Mouse (Mus musculus): Measurements from ENCODE around the gene Figla. TPM values are rescaled to one million over a fixed set of nuclear protein-coding genes. Genes with fewer than 3 reads are reported as not detected.
"Not testable (repeated sequence)": the region's sequence is repeated elsewhere in the genome, so short reads cannot be mapped to it uniquely, and the experiment has no call there.

The Figla gene
- polyA plus RNA-seq, 1 experiment, result not detected

DNA sequence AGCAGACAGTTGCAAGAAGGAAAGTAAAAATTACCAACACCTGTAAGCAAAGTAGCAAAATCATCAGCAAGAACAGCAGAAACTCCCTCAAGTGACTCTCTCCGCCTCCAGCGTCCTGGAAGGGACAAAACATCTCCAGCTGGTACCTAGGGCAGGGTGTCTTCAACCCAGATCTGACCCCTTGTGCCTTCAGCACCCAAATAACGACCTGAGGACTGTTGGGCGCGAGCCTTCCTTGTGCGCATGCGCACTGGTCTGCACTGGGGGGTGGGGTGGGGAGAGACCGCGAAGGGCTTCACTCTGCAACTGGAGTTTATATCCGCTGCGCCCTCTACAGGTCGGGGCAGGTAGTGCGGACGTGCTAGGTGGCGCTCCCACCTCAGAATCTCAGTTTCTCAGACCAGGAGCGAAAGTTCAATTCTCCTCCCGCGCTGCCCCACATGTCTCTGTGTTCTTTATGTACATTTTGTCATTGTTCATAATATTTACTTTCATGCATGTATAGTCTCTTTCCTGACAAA, 12.5 kb upstream of the Figla start:
- Histone ChIP-seq H3K36me3 (ENCODE audit: control insufficient read depth) (no peaks in the 10 kb centered on the region), H3K4me1 (ENCODE audit: control insufficient read depth) (peaks cover 6% of the 10 kb centered on the region), H3K4me3 (replicated peaks) (no peak overlapping the region), H3K9me3 (ENCODE audit: control insufficient read depth, low read length) (peaks cover 9% of the 10 kb centered on the region), H3K27me3 (ENCODE audit: control insufficient read depth) (peaks cover 5% of the 10 kb centered on the region)
- TF ChIP-seq TAL1 (IDR thresholded peaks at IDR 0.05; ENCODE audit: low read length) (no peak), GATA1 (IDR thresholded peaks at IDR 0.05; ENCODE audit: low read length) (no peak)

GRCm38 (mm10) chr6:86004271-86005148, 11.5 kb upstream of the Figla start:
- Histone ChIP-seq H3K36me3 (ENCODE audit: control insufficient read depth) (no peaks in the 10 kb centered on the region), H3K4me3 (replicated peaks) (no peak overlapping the region), H3K27me3 (ENCODE audit: control insufficient read depth) (peaks cover 7% of the 10 kb centered on the region), H3K9me3 (ENCODE audit: control insufficient read depth, low read length) (peaks cover 9% of the 10 kb centered on the region), H3K4me1 (ENCODE audit: control insufficient read depth) (peaks cover 6% of the 10 kb centered on the region)
- TF ChIP-seq TAL1 (IDR thresholded peaks at IDR 0.05; ENCODE audit: low read length) (no peak), GATA1 (IDR thresholded peaks at IDR 0.05; ENCODE audit: low read length) (no peak)

- Histone ChIP-seq H3K4me1 (ENCODE audit: control insufficient read depth) (no peaks in the 10 kb centered on the region; the same call in 1 of the 2 replicates), H3K4me3 (replicated peaks) (no peak overlapping the region), H3K36me3 (ENCODE audit: control insufficient read depth) (no peaks in the 10 kb centered on the region), H3K9me3 (ENCODE audit: control insufficient read depth, low read length) (no peaks in the 10 kb centered on the region), H3K27me3 (ENCODE audit: control insufficient read depth) (peaks cover 7% of the 10 kb centered on the region)
- TF ChIP-seq GATA1 (IDR thresholded peaks at IDR 0.05; ENCODE audit: low read length) (no peak), TAL1 (IDR thresholded peaks at IDR 0.05; ENCODE audit: low read length) (no peak)
Measured at GRCm38 (mm10) chr6:86009980-86010379, 6.0 kb upstream of the Figla start.

GRCm38 (mm10) chr6:86014812-86015211, 1.2 kb upstream of the Figla start:
- H3K36me3 ChIP-seq (ENCODE audit: control insufficient read depth); H3K4me3 ChIP-seq (replicated peaks); H3K27me3 ChIP-seq (ENCODE audit: control insufficient read depth); H3K4me1 ChIP-seq (ENCODE audit: control insufficient read depth); H3K9me3 ChIP-seq (ENCODE audit: control insufficient read depth, low read length): not testable (repeated sequence)

GRCm38 (mm10) chr6:86016793-86017350, 901 bp downstream of the Figla start:
- H3K4me3 ChIP-seq (replicated peaks), result no peak overlapping the region
- H3K9me3 ChIP-seq (ENCODE audit: control insufficient read depth, low read length), result no peaks in the 10 kb centered on the region
- TF ChIP-seq GATA1 (IDR thresholded peaks at IDR 0.05; ENCODE audit: low read length) (no peak), TAL1 (IDR thresholded peaks at IDR 0.05; ENCODE audit: low read length) (no peak)
- peaks cover 4% of the 10 kb centered on the region; the same call in 1 of the 2 replicates for H3K27me3 ChIP-seq (ENCODE audit: control insufficient read depth)
- H3K4me1 ChIP-seq (ENCODE audit: control insufficient read depth), result no peaks in the 10 kb centered on the region
- no peaks in the 10 kb centered on the region for H3K36me3 ChIP-seq (ENCODE audit: control insufficient read depth)

DNA sequence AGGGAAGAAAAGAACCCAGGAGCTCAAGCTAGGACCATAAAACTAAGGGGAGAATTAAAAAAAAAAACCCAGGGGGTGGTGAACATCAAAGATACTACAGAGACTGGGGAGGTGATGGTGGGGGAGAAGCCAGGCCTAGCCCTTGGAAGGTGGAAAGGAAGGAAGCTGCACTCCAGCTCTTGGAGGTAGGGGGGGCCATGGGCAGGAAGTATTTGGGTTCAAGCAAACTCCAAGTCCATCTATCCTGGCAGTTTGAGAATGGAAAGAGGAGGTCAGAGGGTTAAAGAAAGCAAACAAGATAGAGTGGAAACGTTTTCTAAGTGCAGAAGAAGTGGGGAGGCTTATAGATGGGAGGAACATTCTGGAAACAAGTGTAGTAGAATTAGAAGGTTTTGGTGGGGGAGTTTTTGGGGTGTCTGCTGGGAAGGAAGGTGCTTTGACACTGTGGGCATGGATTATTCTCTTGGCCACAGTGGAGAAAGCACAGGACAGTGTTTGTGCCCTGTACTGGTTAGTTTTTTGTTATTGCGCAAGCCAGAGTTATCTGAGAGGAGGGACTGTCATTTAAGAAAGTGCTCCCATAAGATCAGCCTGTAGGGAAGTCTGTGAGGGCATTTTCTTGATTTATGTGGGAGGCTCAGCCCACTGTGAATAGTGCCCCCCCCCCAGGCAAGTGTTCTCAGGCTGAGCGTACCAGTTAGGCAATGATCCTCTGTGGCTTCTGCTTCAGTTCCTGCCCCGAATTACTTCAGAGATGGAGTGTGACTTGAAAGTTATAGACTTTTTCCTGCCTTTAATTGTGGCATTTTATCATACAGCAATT, 3.7 kb downstream of the Figla start:
- Histone ChIP-seq H3K4me3 (replicated peaks) (no peak overlapping the region), H3K27me3 (ENCODE audit: control insufficient read depth) (peaks cover 8% of the 10 kb centered on the region; the same call in 1 of the 2 replicates), H3K36me3 (ENCODE audit: control insufficient read depth) (no peaks in the 10 kb centered on the region), H3K9me3 (ENCODE audit: control insufficient read depth, low read length) (no peaks in the 10 kb centered on the region), H3K4me1 (ENCODE audit: control insufficient read depth) (no peaks in the 10 kb centered on the region)
- TF ChIP-seq GATA1 (IDR thresholded peaks at IDR 0.05; ENCODE audit: low read length), result no peak
- TF ChIP-seq TAL1 (IDR thresholded peaks at IDR 0.05; ENCODE audit: low read length), result no peak

- Histone ChIP-seq H3K9me3 (ENCODE audit: control insufficient read depth, low read length) (no peaks in the 10 kb centered on the region), H3K36me3 (ENCODE audit: control insufficient read depth) (no peaks in the 10 kb centered on the region), H3K4me1 (ENCODE audit: control insufficient read depth) (no peaks in the 10 kb centered on the region), H3K4me3 (replicated peaks) (no peak overlapping the region), H3K27me3 (ENCODE audit: control insufficient read depth) (peaks cover 14% of the 10 kb centered on the region)
- TF ChIP-seq TAL1 (IDR thresholded peaks at IDR 0.05; ENCODE audit: low read length) (no peak), GATA1 (IDR thresholded peaks at IDR 0.05; ENCODE audit: low read length) (no peak)
Measured at GRCm38 (mm10) chr6:86020948-86021347, 5.0 kb downstream of the Figla start.

DNA sequence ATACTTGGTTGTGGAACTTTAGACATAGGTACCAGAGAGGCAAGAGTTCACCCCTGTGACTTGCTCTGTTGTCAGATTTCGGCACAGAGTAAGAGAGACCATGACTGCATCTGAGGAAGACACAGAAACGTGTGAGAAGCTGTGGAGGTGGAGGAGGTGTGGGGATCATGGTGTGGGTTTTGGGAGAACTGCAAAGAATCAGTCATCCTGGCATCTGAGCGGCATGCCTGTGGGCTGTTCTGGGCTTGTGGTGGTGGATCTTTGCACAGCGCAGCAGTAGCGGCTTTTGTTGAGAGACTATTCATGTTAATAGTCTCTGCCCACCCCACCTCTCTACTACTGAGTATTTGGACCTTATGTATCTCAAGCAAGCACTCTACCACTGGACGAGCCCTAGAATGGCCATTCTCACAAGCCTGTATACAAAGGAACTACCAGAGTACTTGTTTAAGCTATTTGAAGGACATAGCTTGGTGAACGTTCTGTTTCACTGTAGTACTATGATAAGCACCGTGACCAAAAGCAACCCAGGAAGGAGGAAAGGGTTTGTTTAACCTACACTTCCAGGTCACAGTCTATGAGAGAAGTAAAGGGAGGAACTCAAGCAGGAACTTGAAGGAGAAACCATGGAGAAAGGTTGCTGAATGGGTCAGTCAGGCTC, 10.8 kb downstream of the Figla start:
- peaks cover 72% of the 10 kb centered on the region for H3K27me3 ChIP-seq (ENCODE audit: control insufficient read depth)

More for the DNA sequence above, 10.8 kb downstream of the Figla start:
- no peak for TF ChIP-seq TAL1 (IDR thresholded peaks at IDR 0.05; ENCODE audit: low read length)
- no peak for TF ChIP-seq GATA1 (IDR thresholded peaks at IDR 0.05; ENCODE audit: low read length)
- H3K4me1 ChIP-seq (ENCODE audit: control insufficient read depth), result no peaks in the 10 kb centered on the region
- no peaks in the 10 kb centered on the region for H3K9me3 ChIP-seq (ENCODE audit: control insufficient read depth, low read length)
- H3K36me3 ChIP-seq (ENCODE audit: control insufficient read depth), result no peaks in the 10 kb centered on the region
- H3K4me3 ChIP-seq (replicated peaks), result no peak overlapping the region

Data from erythroblast, embryonic 14.5 days (primary cell).